Mouse (Mus musculus) ES-Bruce4 (cell line): ENCODE results near the gene Rapgefl1. TPM values are rescaled to one million over a fixed set of nuclear protein-coding genes. Genes with fewer than 3 reads are reported as not detected.
A peak's percentile ranks its signal among the peaks of the same experiment; 100 is the strongest.

ENCODE experiments used
- H3K27ac ChIP-seq: 2 replicates; pipeline ENCODE4 v1.5.1; 2012; ENCODE audit warnings: low read length, inconsistent platforms; ENCODE audit not compliant: insufficient read depth
- H3K27me3 ChIP-seq: 2 replicates; pipeline ENCODE4 v1.6.1; 2012; ENCODE audit warnings: mild to moderate bottlenecking, low read length, inconsistent platforms; ENCODE audit not compliant: control insufficient read depth, poor library complexity, insufficient read depth, severe bottlenecking
- H3K36me3 ChIP-seq: 2 replicates; pipeline ENCODE4 v1.6.1; 2012; ENCODE audit warnings: inconsistent platforms, mild to moderate bottlenecking, low read length, moderate library complexity; ENCODE audit not compliant: control insufficient read depth, poor library complexity, insufficient read depth, severe bottlenecking
- H3K4me1 ChIP-seq: one replicate; pipeline ENCODE4 v1.8.1; 2011; ENCODE audit warnings: low read length; ENCODE audit not compliant: control insufficient read depth, insufficient read depth
- H3K4me3 ChIP-seq: 2 replicates; pipeline ENCODE4 v1.5.1; 2011; ENCODE audit warnings: low read depth, mild to moderate bottlenecking, low read length
- H3K9ac ChIP-seq: 2 replicates; pipeline ENCODE4 v1.6.1; 2012; ENCODE audit warnings: low read depth, mild to moderate bottlenecking, inconsistent platforms; ENCODE audit not compliant: poor library complexity, severe bottlenecking
- H3K9me3 ChIP-seq: replicated peaks from 2 replicates; pipeline ENCODE4 v1.6.1; 2012; ENCODE audit warnings: mild to moderate bottlenecking, low read length, inconsistent platforms; ENCODE audit not compliant: control insufficient read depth, poor library complexity, insufficient read depth, severe bottlenecking
- CTCF ChIP-seq: IDR thresholded peaks from one replicate; pipeline ENCODE4 v1.8.1; 2011; ENCODE audit warnings: low read depth, low read length
- EP300 ChIP-seq: IDR thresholded peaks from 2 replicates; pipeline ENCODE4 v1.6.1; 2011; ENCODE audit warnings: low read depth, low read length; ENCODE audit not compliant: insufficient read depth
- POLR2A ChIP-seq: IDR thresholded peaks from one replicate; pipeline ENCODE4 v1.8.1; 2011; ENCODE audit warnings: low read length; ENCODE audit not compliant: insufficient read depth
- polyA plus RNA-seq: library from polyadenylated mRNA; stranded (reverse); fragments of >200 nt; gene quantifications from 2 replicates; pipeline ENCODE4 v1.2.4, GENCODE M21; 2011; ENCODE audit warnings: low read depth; ENCODE audit not compliant: missing spikeins, insufficient read depth, insufficient read length

Rapgefl1 gene
- polyA plus RNA-seq, 1 experiment, result 3.5 TPM

DNA sequence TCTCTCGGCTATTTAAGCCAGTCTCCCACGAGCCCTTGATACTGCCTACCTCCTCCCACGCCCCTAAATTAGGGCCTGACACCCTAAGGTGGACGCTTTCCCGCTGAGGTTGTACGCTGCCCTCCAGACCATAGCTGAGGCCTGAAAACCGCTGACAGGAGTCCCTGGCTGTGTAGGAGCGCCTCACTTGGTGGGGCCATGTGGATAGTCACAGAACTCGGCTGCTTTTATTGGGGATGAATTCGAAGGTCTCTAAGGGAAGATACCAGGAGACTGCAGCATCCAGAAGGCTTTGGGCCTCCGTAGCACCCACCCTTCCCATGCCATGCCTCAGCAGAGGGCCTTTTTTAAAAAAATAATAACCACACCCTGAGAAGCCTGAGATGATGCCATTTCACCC is 1.3 kb downstream of the Rapgefl1 start:
- no peak overlapping the region for H3K9ac ChIP-seq
- H3K4me3 ChIP-seq, result no peak overlapping the region
- H3K36me3 ChIP-seq, result peaks cover 10% of the 10 kb centered on the region
- peaks cover 13% of the 10 kb centered on the region for H3K27me3 ChIP-seq
- no peak for TF ChIP-seq CTCF
- no peak for TF ChIP-seq POLR2A
- no peak for TF ChIP-seq EP300
- no peak overlapping the region for H3K27ac ChIP-seq
- no peaks in the 10 kb centered on the region for H3K9me3 ChIP-seq
- no peaks in the 10 kb centered on the region for H3K4me1 ChIP-seq

DNA sequence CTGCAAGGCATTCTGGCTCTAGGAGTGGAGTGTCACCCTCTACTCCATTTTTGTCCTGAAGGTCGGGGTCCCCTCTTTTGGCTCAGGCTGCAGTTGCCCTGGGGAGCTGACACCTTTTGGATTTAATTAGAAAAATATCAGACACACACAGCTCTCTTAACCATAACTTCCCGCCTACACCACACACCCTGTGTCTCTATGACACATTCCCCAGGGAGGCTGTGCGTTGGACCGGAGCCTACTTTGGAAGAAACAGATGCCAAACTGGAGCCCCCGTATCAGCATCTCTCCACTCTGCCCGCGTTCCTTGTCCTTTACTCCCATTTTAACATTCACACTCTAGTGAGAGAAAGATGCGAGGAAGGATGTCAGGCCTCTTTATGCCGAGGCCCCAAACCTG is 1.9 kb downstream of the Rapgefl1 start:
- no peaks in the 10 kb centered on the region for H3K4me1 ChIP-seq
- H3K36me3 ChIP-seq, result peaks cover 4% of the 10 kb centered on the region; the same call in 1 of the 2 replicates
- TF ChIP-seq POLR2A (no peak), CTCF (no peak), EP300 (no peak)
- H3K9me3 ChIP-seq, result no peaks in the 10 kb centered on the region
- H3K27ac ChIP-seq, result no peak overlapping the region
- H3K4me3 ChIP-seq, result no peak overlapping the region
- H3K9ac ChIP-seq, result no peak overlapping the region
- peaks cover 13% of the 10 kb centered on the region for H3K27me3 ChIP-seq

DNA sequence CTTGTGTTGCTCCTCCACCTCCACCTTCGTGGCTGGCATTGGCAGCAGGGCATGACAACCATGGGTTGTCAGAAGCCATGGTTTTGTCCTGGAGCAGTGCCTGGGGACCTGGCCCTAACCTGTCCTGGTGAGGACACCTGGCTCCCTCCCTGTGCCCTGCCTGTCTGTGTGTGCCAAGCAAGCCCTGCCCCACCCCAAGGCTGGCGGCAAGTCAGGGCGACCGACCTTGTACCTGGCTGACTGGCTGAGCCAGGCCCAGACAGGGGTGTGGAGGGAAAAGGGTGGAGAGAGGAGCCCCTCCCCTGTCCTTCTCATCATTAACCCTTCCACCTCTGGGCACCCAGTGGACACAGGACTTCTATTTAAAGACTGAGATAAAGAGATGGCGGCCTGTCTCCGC is 2.8 kb downstream of the Rapgefl1 start:
- no peak for TF ChIP-seq POLR2A
- TF ChIP-seq EP300, result no peak
- no peak for TF ChIP-seq CTCF
- no peak overlapping the region for H3K4me3 ChIP-seq
- no peaks in the 10 kb centered on the region for H3K36me3 ChIP-seq
- H3K4me1 ChIP-seq, result no peaks in the 10 kb centered on the region
- H3K27ac ChIP-seq, result no peak overlapping the region
- no peaks in the 10 kb centered on the region for H3K9me3 ChIP-seq
- peaks cover 13% of the 10 kb centered on the region for H3K27me3 ChIP-seq
- H3K9ac ChIP-seq, result no peak overlapping the region

DNA sequence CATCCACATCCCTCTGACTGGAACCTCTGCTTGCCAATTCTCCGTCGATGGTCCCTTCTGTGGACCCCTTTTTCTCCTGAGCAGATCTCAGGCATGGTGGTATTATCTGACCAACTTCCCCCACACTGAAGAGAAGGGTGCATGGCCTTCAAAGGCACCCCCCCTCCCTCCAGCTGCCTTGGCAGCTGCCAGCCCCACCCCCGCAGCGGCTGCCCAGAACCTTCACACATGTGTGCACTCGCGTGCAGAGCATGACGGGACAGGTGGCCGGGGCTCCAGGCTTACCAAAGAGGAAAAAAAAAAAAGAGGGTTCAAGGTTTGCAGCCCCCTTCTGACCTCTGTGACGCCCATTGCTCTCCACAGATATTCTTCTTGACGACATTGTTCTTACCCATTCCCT is 3.3 kb downstream of the Rapgefl1 start:
- no peaks in the 10 kb centered on the region for H3K9me3 ChIP-seq
- peaks cover 13% of the 10 kb centered on the region for H3K27me3 ChIP-seq
- no peaks in the 10 kb centered on the region for H3K4me1 ChIP-seq
- no peaks in the 10 kb centered on the region for H3K36me3 ChIP-seq
- H3K4me3 ChIP-seq, result no peak overlapping the region
- H3K9ac ChIP-seq, result no peak overlapping the region
- H3K27ac ChIP-seq, result no peak overlapping the region
- TF ChIP-seq CTCF (no peak), POLR2A (no peak), EP300 (no peak)

- TF ChIP-seq CTCF (no peak), POLR2A (no peak), EP300 (no peak)
- Histone ChIP-seq H3K36me3 (no peaks in the 10 kb centered on the region), H3K4me1 (peaks cover 3% of the 10 kb centered on the region), H3K27me3 (no peaks in the 10 kb centered on the region), H3K4me3 (0 out of 2 replicates have a peak overlapping the region, but pooled peaks have one; percentile 9), H3K9me3 (no peaks in the 10 kb centered on the region), H3K27ac (no peak overlapping the region), H3K9ac (no peak overlapping the region)
These were observed 9.4 kb downstream of the Rapgefl1 start for GRCm38 (mm10) chr11:98846016-98846415.

DNA sequence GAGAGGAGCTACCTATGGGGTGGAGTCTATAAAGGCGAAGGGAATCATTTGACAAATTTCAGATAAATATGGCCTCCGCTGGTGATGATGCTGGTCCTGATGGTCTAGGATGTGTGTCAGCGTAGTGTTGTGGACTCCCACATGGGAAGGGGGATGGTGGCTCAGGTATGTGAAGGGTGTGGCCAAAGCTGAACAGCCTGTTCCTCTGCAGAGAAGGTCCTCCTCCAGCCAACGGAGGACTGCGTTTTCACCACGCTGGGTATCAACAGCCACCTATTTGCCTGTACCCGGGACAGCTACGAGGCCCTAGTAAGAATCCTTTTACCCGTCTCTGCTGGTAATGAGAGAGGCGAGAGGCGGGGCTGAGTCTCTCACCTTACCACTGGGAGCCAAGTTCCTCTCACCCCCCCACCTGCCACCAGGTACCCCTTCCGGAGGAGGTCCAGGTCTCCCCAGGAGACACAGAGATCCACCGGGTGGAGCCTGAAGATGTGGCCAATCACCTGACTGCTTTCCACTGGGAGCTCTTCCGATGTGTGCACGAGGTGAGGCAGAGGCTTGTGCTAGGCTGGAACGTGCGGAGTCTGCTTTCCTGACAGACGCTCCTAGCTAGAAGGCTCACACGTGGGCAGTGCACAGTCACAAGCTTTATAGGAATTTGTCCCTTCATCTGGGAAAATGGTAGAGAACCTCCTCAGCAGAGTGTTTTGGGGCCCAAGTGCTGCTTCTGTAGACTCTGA is 10.4 kb downstream of the Rapgefl1 start:
- Histone ChIP-seq H3K4me3 (peak overlapping the region; percentile 11; the same call in 1 of the 2 replicates), H3K27me3 (no peaks in the 10 kb centered on the region), H3K27ac (peak overlapping the region; percentile 7; the same call in 1 of the 2 replicates), H3K36me3 (no peaks in the 10 kb centered on the region), H3K4me1 (peaks cover 3% of the 10 kb centered on the region), H3K9me3 (no peaks in the 10 kb centered on the region), H3K9ac (no peak overlapping the region)
- TF ChIP-seq EP300 (no peak), CTCF (no peak), POLR2A (no peak)
